Mouse (Mus musculus) bone marrow macrophage, adult 2 months (primary cell): Measurements from ENCODE around the gene Crocc.

ENCODE experiments used
- CTCF ChIP-seq: IDR thresholded peaks from 2 replicates; pipeline ENCODE4 v1.5.1; 2012; ENCODE audit warnings: low read depth, mild to moderate bottlenecking, low read length, moderate library complexity
- POLR2A ChIP-seq: IDR thresholded peaks from 2 replicates; pipeline ENCODE4 v1.6.1; 2012; ENCODE audit warnings: mild to moderate bottlenecking, low read depth, low read length, borderline replicate concordance

GRCm38 (mm10) chr4:140974408-140974807 is 85.9 kb downstream of the Crocc start:
- TF ChIP-seq POLR2A: no peak
- no peak for TF ChIP-seq CTCF
